Mouse (Mus musculus): ENCODE measurements around the gene Dph6.
A peak's percentile ranks its signal among the peaks of the same experiment; 100 is the strongest.

Gene Dph6

GRCm38 (mm10) chr2:114536032-114536431 lies 118.7 kb downstream of the Dph6 start:
- no peak for DNase-seq

- no peak for DNase-seq
These were observed 123.6 kb downstream of the Dph6 start for GRCm38 (mm10) chr2:114531010-114531756.

GRCm38 (mm10) chr2:114520414-114520813 lies 134.3 kb downstream of the Dph6 start:
- peak; percentile 11 to 38 for DNase-seq

GRCm38 (mm10) chr2:114519907-114520306 lies 134.9 kb downstream of the Dph6 start:
- DNase-seq: no peak

GRCm38 (mm10) chr2:114492398-114492797 lies 162.4 kb downstream of the Dph6 start:
- no peak for DNase-seq

GRCm38 (mm10) chr2:114491907-114492306 lies 162.9 kb downstream of the Dph6 start:
- DNase-seq: peak; percentile 4 to 13

GRCm38 (mm10) chr2:114486980-114487379 lies 167.8 kb downstream of the Dph6 start:
- DNase-seq: peak; percentile 3 to 43

Data from cerebellum, postnatal 14 days (tissue).